Mouse (Mus musculus) ovary, adult 2 months (tissue): ENCODE results near the gene Smpdl3a. TPM values are rescaled to one million over a fixed set of nuclear protein-coding genes. Genes with fewer than 3 reads are reported as not detected.

Experiments
- polyA plus RNA-seq: library from polyadenylated mRNA; depleted of rRNA; stranded (reverse); fragments of >200 nt; gene quantifications from 2 replicates; pipeline ENCODE4 v1.2.3, GENCODE M21; 2012; rRNA removed

The Smpdl3a gene
- polyA plus RNA-seq, result 58.4 and 68.0 TPM in 2 replicates

GRCm38 (mm10) chr10:57794018-57794417, at the start of gene Smpdl3a:
Smpdl3a (plus strand) TSS chr10:57794335.

DNA sequence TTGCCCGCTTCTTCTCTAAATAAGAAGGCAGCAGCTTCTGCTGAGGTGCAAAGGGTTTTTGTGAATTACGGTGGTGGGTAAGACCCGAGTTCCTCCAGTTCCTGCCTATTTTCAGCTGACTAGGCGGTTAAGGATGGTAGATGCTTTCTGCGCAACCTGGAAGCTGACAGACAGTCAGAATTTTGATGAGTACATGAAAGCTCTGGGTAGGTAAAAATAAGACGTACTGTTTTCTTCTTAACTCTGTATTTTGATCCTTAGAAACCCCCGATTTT, 9.3 kb upstream of the Smpdl3a start, which contains the start of gene Fabp7:
Gene Fabp7, plus strand, starts transcription at position 6 of the 275 bp plus-strand sequence.

Other genes starting within 250 kb of the Smpdl3a start
- gene Pkib, start 162.4 kb upstream of the Smpdl3a start, polyA plus RNA-seq, result 0.33 and 0.93 TPM in 2 replicates
- gene Fabp7, start 9.5 kb upstream of the Smpdl3a start, polyA plus RNA-seq, result not detected in 2 replicates